Mouse (Mus musculus) CH12.LX (cell line): ENCODE results near the gene Ndufs2.

ENCODE experiments used
- CTCF ChIP-seq, 2 experiments: IDR thresholded peaks in 1 of 2; conservative IDR thresholded peaks in 1 of 2; 2 replicates each; pipeline ENCODE4 v1.5.1; 2011 to 2012; ENCODE audit warnings: low read depth in 2 of 2, low read length in 2 of 2, improper control_type of control experiment in 1 of 2, inconsistent platforms in 1 of 2, mild to moderate bottlenecking in 1 of 2, moderate library complexity in 1 of 2
- E2F4 ChIP-seq: IDR thresholded peaks from 2 replicates; pipeline ENCODE4 v1.6.1; 2011; ENCODE audit warnings: low read depth, low read length, improper control_type of control experiment; ENCODE audit not compliant: insufficient replicate concordance
- EP300 ChIP-seq: IDR thresholded peaks from 2 replicates; pipeline ENCODE4 v1.6.1; 2011; ENCODE audit warnings: low read length, improper control_type of control experiment
- MXI1 ChIP-seq: IDR thresholded peaks from 2 replicates; pipeline ENCODE4 v1.6.1; 2011; ENCODE audit warnings: mild to moderate bottlenecking, low read depth, low read length, improper control_type of control experiment
- POLR2A ChIP-seq: IDR thresholded peaks from 2 replicates; pipeline ENCODE4 v1.6.1; 2011; ENCODE audit warnings: low read depth, mild to moderate bottlenecking, improper control_type of control experiment, low read length
- POLR2AphosphoS2 ChIP-seq: IDR thresholded peaks from 2 replicates; pipeline ENCODE4 v1.6.1; 2011; ENCODE audit warnings: low read depth, low read length, improper control_type of control experiment
- RCOR1 ChIP-seq: conservative IDR thresholded peaks from 2 replicates; pipeline ENCODE4 v1.6.1; 2012; ENCODE audit warnings: low read depth, mild to moderate bottlenecking, inconsistent platforms, low read length, improper control_type of control experiment
- TBP ChIP-seq: conservative IDR thresholded peaks from 2 replicates; pipeline ENCODE4 v1.6.1; 2011; ENCODE audit warnings: low read depth, low read length, improper control_type of control experiment
- USF1 ChIP-seq: IDR thresholded peaks from 2 replicates; pipeline ENCODE4 v1.6.1; 2014; ENCODE audit warnings: low read depth, mild to moderate bottlenecking, inconsistent platforms, low read length, improper control_type of control experiment
- ZC3H11A ChIP-seq: IDR thresholded peaks from 2 replicates; pipeline ENCODE4 v1.6.1; 2012; ENCODE audit warnings: low read depth, mild to moderate bottlenecking, inconsistent platforms, low read length, improper control_type of control experiment
- ZMIZ1 ChIP-seq: IDR thresholded peaks from 2 replicates; pipeline ENCODE4 v1.6.1; 2012; ENCODE audit warnings: low read depth, mild to moderate bottlenecking, inconsistent platforms, low read length, improper control_type of control experiment
- ZNF384 ChIP-seq: IDR thresholded peaks from 2 replicates; pipeline ENCODE4 v1.6.1; 2012; ENCODE audit warnings: low read depth, low read length, improper control_type of control experiment, inconsistent platforms

GRCm38 (mm10) chr1:171246709-171247452, 4.3 kb downstream of the Ndufs2 start:
- TF ChIP-seq ZC3H11A: no peak
- TF ChIP-seq ZNF384: no peak
- peak; percentile 52 to 88; a peak in 3 of 4 replicates for TF ChIP-seq CTCF (conservative IDR thresholded peaks at IDR 0.05 in 1 of 2, IDR thresholded peaks at IDR 0.05 in 1 of 2; ENCODE audit: low read depth in 2 of 2, low read length in 2 of 2)
- peak; percentile 93 for TF ChIP-seq POLR2A
- TF ChIP-seq ZMIZ1: no peak; the same call in 1 of the 2 replicates
- TF ChIP-seq POLR2AphosphoS2: no peak
- TF ChIP-seq MXI1: peak; percentile 71
- TF ChIP-seq TBP: peak; percentile 82
- TF ChIP-seq RCOR1: peak; percentile 96
- peak; percentile 65; the same call in 1 of the 2 replicates for TF ChIP-seq E2F4
- no peak for TF ChIP-seq EP300
- no peak for TF ChIP-seq USF1
